ENCODE assay signal across 25 mouse cellular contexts in genomic region chr5:77174779-77175178, GRCm38 (mm10). TPM values are rescaled to one million over a fixed set of nuclear protein-coding genes. Genes with fewer than 3 reads are reported as not detected.
DNase-seq lines count a peak whose midpoint lies in the region; ATAC-seq and TF ChIP-seq lines count a peak whose summit lies in the region.
"Had no signal": no experiment of that assay in that cellular context is flagged by ENCODE, and none has a peak within 500 bp of the region (broad histone marks: within the 10 kb centered on the region; RNA-seq: fewer than 3 reads in every experiment).

No protein-coding gene starts in this region.

- WGBS in forebrain, embryonic 12.5 days: 81% methylated on average over 4 of the region's 4 CpGs

- ATAC-seq in forebrain, embryonic 12.5 days (ENCODE audit: low FRiP score): no peak
- ATAC-seq: forebrain, embryonic 16.5 days; intestine, embryonic 16.5 days; Patski had no signal

- no peak overlapping the region for H3K27ac ChIP-seq in forebrain, embryonic 12.5 days
- H3K27ac ChIP-seq: embryonic facial prominence, embryonic 15.5 days; forebrain, embryonic 10.5 days; heart, embryonic 13.5 days; hindbrain, embryonic 15.5 days had no signal

- no peak overlapping the region for H3K4me2 ChIP-seq in forebrain, embryonic 12.5 days
- H3K4me2 ChIP-seq: embryonic facial prominence, embryonic 15.5 days; heart, embryonic 13.5 days; hindbrain, embryonic 15.5 days had no signal

- no peak for TF ChIP-seq POLR2A in brain, embryonic 14.5 days (IDR thresholded peaks at IDR 0.05; ENCODE audit: borderline replicate concordance, extremely low read depth, insufficient read depth, insufficient read length, poor library complexity, severe bottlenecking)

- no peaks in the 10 kb centered on the region for H3K36me3 ChIP-seq in forebrain, embryonic 12.5 days (replicated peaks)
- H3K36me3 ChIP-seq: embryonic facial prominence, embryonic 15.5 days; forebrain, embryonic 10.5 days; heart, embryonic 13.5 days; hindbrain, embryonic 15.5 days had no signal

- peak; percentile 31 for DNase-seq in retina, postnatal 1 day
- DNase-seq in retina, embryonic 14.5 days (ENCODE audit: low spot score): no peak
- DNase-seq in MN1 (ENCODE audit: low spot score): peak; percentile 44
- DNase-seq in brain, embryonic 14.5 days (ENCODE audit: low read depth): peak; percentile 21
- DNase-seq in right cerebral cortex, adult 2 months (ENCODE audit: low spot score in 2 of 2): no peak
- DNase-seq in thymus, postnatal 4 days: no peak
- DNase-seq: adrenal gland, adult 8-10 months; adrenal gland, postnatal 36 days; cerebellum, adult 11 months; cerebellum, adult 8-10 months; cerebellum, postnatal 14 days; embryo, embryonic 11 days; gastrocnemius, postnatal 10 days; heart, postnatal 36 days had no signal

- no peaks in the 10 kb centered on the region for H3K27me3 ChIP-seq in forebrain, embryonic 12.5 days
- H3K27me3 ChIP-seq: CH12.LX; embryonic facial prominence, embryonic 15.5 days; heart, embryonic 13.5 days; hindbrain, embryonic 15.5 days had no signal

- H3K4me1 ChIP-seq in forebrain, embryonic 12.5 days: no peaks in the 10 kb centered on the region
- H3K4me1 ChIP-seq: forebrain, embryonic 10.5 days; hindbrain, embryonic 15.5 days had no signal

- no peak overlapping the region for H3K9ac ChIP-seq in forebrain, embryonic 12.5 days
- H3K9ac ChIP-seq: embryonic facial prominence, embryonic 15.5 days; heart, embryonic 13.5 days; hindbrain, embryonic 15.5 days had no signal

- no peak overlapping the region for H3K4me3 ChIP-seq in forebrain, embryonic 12.5 days (replicated peaks)
- H3K4me3 ChIP-seq: embryonic facial prominence, embryonic 15.5 days; erythroblast, embryonic 14.5 days; forebrain, embryonic 10.5 days; heart, embryonic 13.5 days; hindbrain, embryonic 15.5 days had no signal

- H3K9me3 ChIP-seq in forebrain, embryonic 12.5 days: no peaks in the 10 kb centered on the region
- H3K9me3 ChIP-seq: embryonic facial prominence, embryonic 15.5 days; forebrain, embryonic 10.5 days; heart, embryonic 13.5 days; hindbrain, embryonic 15.5 days had no signal

- TF ChIP-seq CTCF in brain, embryonic 14.5 days (IDR thresholded peaks at IDR 0.05; ENCODE audit: borderline replicate concordance, extremely low read depth, insufficient read depth, insufficient read length): no peak

RNA-seq across cellular contexts. Expression of gene Spink2, which starts 36.5 kb away (rescaled TPM):
- polyA plus RNA-seq in brain, embryonic 14.5 days (2012; rRNA removed): 0.26 and 0.74 TPM in 2 replicates
- polyA plus RNA-seq in forebrain, embryonic 12.5 days (2016; fragmentation: Nextera tagmentation; extraction: Ambion mirVana): 0.73 and 0.75 TPM in 2 replicates
- polyA plus RNA-seq: C2C12; erythroblast, embryonic 14.5 days; Patski had no signal

RNA-seq across cellular contexts. Expression of gene Hopx, which starts 59.9 kb away (rescaled TPM):
- 22.5 and 28.1 TPM in 2 replicates for polyA plus RNA-seq in brain, embryonic 14.5 days (2012; rRNA removed)
- 1.0 and 1.1 TPM in 2 replicates for polyA plus RNA-seq in forebrain, embryonic 12.5 days (2016; fragmentation: Nextera tagmentation; extraction: Ambion mirVana)
- polyA plus RNA-seq: Patski had no signal

Comparison
In these comparisons a context has a peak if more than half of its experiments do, and no peak if none do; other contexts are left out.
1. DNase-seq: peak in retina, postnatal 1 day (single experiment), MN1 (single experiment) and brain, embryonic 14.5 days (single experiment); none in retina, embryonic 14.5 days (single experiment), right cerebral cortex, adult 2 months (0 of 2) and thymus, postnatal 4 days (single experiment).
2. RNA of gene Hopx, which starts 59.9 kb away (polyA plus RNA-seq): 22.5 to 28.1 TPM in brain, embryonic 14.5 days; 1.0 to 1.1 TPM in forebrain, embryonic 12.5 days; every median in the first group is over 10 times any median in the second.